Mouse (Mus musculus): ENCODE results near the gene Smyd3. TPM values are rescaled to one million over a fixed set of nuclear protein-coding genes. Genes with fewer than 3 reads are reported as not detected.

The Smyd3 gene
- polyA plus RNA-seq, 1 experiment from 2014 or later: 9.5 TPM

DNA sequence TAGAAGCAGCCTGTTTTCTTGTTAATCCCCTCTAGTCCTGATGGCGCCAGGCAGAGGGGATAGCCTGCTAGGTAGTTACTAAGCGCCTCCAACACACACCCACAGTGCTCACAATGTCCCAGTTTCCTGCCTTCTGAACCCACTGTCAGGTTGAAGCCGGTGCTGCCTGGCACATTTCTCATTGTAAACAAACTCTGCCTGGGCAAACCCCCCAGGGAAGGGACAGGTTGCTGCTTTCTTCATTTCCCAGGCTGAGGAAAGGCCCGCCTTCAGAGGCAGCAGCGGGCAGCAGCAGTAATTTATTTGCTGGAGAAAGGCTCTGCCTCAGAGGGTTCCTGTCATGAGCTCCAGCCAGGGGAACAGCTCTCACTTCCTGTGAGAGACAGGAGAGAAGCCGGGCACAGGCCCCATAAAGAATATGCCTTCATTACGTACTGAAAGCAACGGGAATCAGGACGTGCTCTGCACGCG, 256.3 kb downstream of the Smyd3 start:
- H3K4me1 ChIP-seq: no peaks in the 10 kb centered on the region
- H3K9me3 ChIP-seq (replicated peaks): no peaks in the 10 kb centered on the region
- H3K27me3 ChIP-seq (replicated peaks): no peaks in the 10 kb centered on the region
- no peak overlapping the region for H3K4me3 ChIP-seq
- ATAC-seq: no peak
- no peak overlapping the region for H3K9ac ChIP-seq
- WGBS (ENCODE audit: insufficient replicate concordance): 55% methylated on average over 11 of the region's 11 CpGs
- no peaks in the 10 kb centered on the region for H3K36me3 ChIP-seq
- no peak overlapping the region for H3K4me2 ChIP-seq
- H3K27ac ChIP-seq: no peak overlapping the region

DNA sequence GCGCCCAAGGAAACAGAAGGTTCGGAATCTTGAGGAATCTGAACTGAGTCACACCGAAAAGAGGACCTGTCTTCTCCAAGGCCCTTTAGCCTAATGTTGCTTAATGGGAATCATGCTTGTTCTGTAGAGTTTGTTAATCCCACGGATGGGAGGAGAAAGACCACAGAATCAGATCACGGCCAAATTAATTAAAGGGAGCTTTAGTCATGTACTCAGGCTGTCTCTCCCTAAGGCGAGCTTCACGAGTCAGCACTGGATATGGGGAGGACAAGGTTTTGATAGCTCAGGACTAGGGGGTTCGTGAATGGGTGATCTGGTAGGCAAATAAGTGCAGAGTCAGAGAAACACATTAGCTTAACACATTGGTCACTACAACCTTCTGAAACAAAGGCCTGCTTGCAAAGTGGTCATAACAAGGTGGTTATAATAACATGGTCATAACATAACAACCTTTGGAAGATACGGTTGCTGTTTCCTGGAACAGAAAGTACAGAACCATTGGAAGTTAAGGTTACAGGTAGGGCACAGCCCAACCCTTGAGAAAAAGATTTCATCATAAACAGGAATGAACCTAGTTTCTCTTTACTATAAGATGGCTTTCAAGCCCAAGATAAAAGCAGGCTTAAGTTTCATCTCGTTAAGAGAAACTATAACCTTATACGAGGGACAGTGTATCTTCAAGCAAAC, 261.9 kb downstream of the Smyd3 start:
- ATAC-seq: no peak
- Histone ChIP-seq H3K4me1 (no peaks in the 10 kb centered on the region), H3K36me3 (no peaks in the 10 kb centered on the region), H3K9me3 (replicated peaks) (no peaks in the 10 kb centered on the region), H3K4me3 (no peak overlapping the region), H3K27ac (no peak overlapping the region), H3K4me2 (no peak overlapping the region), H3K27me3 (replicated peaks) (no peaks in the 10 kb centered on the region), H3K9ac (no peak overlapping the region)
- 71% methylated on average over 11 of the region's 11 CpGs for WGBS (ENCODE audit: insufficient replicate concordance)

DNA sequence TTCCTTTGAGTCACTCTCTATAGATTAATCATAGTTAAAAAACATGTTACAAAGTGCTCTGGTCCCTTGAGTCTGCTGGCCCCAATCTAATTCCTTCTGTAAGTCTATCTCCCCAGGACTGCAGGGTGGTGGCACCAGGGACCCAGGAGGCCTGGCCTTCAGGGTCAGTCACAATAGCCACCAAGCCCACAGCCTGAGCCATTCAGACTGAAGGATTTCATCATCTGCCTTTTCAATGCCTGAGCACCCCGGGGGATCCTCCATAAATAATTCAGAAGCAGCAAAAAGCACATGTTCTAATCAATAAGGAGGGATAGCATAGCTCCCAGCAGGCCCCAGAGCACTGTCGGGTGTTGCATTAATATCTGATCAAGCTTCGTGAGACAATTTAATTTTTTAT, 263.3 kb downstream of the Smyd3 start:
- Histone ChIP-seq H3K4me1 (no peaks in the 10 kb centered on the region), H3K36me3 (no peaks in the 10 kb centered on the region), H3K9ac (no peak overlapping the region), H3K9me3 (replicated peaks) (no peaks in the 10 kb centered on the region), H3K4me3 (no peak overlapping the region), H3K4me2 (no peak overlapping the region), H3K27ac (no peak overlapping the region), H3K27me3 (replicated peaks) (no peaks in the 10 kb centered on the region)
- ATAC-seq: no peak
- 73% methylated on average over 3 of the region's 3 CpGs for WGBS (ENCODE audit: insufficient replicate concordance)

DNA sequence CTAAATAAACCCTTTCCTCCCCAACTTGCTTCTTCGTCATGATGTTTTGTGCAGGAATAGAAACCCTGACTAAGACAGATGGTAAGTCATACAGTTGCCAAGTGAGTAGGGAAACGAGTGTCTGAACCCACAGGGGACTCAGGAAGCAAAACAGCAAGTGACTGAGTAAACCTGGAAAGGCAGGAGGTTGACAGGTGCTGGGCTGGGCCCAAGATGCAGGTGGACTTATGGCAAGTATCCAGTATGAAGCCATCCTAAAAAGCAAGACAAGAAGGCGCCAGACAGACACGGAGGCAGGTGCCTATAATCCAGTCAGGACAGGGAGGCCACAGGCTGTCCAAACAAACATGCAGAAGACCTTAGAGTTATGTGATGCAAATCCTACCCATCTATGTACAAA, 265.2 kb downstream of the Smyd3 start:
- ATAC-seq: no peak
- H3K4me3 ChIP-seq: no peak overlapping the region
- H3K9me3 ChIP-seq (replicated peaks): no peaks in the 10 kb centered on the region
- H3K9ac ChIP-seq: no peak overlapping the region
- no peaks in the 10 kb centered on the region for H3K27me3 ChIP-seq (replicated peaks)
- no peaks in the 10 kb centered on the region for H3K36me3 ChIP-seq
- H3K27ac ChIP-seq: no peak overlapping the region
- 64% methylated on average over 4 of the region's 4 CpGs for WGBS (ENCODE audit: insufficient replicate concordance)
- no peak overlapping the region for H3K4me2 ChIP-seq
- no peaks in the 10 kb centered on the region for H3K4me1 ChIP-seq

DNA sequence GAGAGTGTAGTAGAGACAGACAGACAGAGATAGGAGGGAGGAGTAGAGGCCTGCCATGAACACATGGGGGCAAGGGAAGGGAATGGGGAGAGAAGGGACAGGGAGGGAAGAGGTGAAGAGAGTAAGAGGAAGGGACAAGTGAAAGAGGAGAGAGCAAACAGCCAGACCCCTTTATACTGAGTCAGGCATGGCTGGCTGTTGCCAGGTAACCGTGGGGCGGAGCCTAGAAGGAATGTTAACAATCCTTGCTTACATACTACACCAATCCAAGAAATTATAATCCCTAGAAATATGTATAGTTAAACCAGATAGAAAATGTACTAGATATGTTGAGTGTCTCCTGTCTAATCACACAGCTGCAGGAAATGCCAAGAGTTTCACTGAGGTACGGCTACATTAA, 267.5 kb downstream of the Smyd3 start:
- Histone ChIP-seq H3K9me3 (replicated peaks) (no peaks in the 10 kb centered on the region), H3K36me3 (no peaks in the 10 kb centered on the region), H3K27me3 (replicated peaks) (no peaks in the 10 kb centered on the region), H3K4me2 (no peak overlapping the region), H3K4me1 (no peaks in the 10 kb centered on the region), H3K9ac (no peak overlapping the region), H3K27ac (no peak overlapping the region), H3K4me3 (no peak overlapping the region)
- WGBS (ENCODE audit: insufficient replicate concordance): 78% methylated on average over 3 of the region's 3 CpGs
- ATAC-seq: no peak

- Histone ChIP-seq H3K4me2 (no peak overlapping the region), H3K4me1 (no peaks in the 10 kb centered on the region), H3K4me3 (no peak overlapping the region), H3K36me3 (no peaks in the 10 kb centered on the region), H3K27ac (no peak overlapping the region), H3K9ac (no peak overlapping the region), H3K27me3 (replicated peaks) (no peaks in the 10 kb centered on the region), H3K9me3 (replicated peaks) (no peaks in the 10 kb centered on the region)
- WGBS (ENCODE audit: insufficient replicate concordance): 74% methylated on average over 8 of the region's 8 CpGs
- no peak for ATAC-seq
Measured at GRCm38 (mm10) chr1:179243554-179243953, 274.3 kb downstream of the Smyd3 start.

DNA sequence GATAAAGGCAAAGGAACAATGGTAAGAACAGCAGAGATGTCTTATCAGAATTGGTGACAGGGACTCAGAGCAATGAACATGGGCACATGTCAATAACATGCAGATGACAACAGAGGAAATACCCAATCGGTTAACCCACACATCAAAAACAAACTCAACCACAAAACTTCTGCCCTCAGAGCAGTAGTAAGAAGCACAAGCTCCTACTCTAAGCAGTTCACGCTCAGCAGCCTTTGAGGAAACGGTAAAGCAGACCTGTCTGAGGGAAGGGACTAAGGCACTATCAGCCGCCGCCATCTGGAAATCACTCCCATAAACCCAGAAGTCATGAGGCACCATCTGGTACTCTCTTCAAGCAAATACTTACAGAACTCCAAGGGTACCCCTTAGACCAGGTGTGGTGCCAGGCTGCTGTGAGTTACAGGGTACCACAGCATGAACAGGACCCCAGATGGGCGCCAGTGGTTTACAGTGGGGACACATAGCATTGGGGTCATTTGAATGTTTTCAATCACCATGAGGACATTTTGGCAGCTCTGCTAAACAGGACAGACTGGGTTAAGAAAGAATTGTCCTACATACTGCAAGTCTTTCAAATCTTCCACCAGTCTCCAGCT, 277.1 kb downstream of the Smyd3 start:
- Histone ChIP-seq H3K9ac (no peak overlapping the region), H3K9me3 (replicated peaks) (no peaks in the 10 kb centered on the region), H3K36me3 (no peaks in the 10 kb centered on the region), H3K27me3 (replicated peaks) (no peaks in the 10 kb centered on the region), H3K4me1 (no peaks in the 10 kb centered on the region), H3K4me2 (no peak overlapping the region), H3K4me3 (no peak overlapping the region), H3K27ac (no peak overlapping the region)
- no peak for ATAC-seq
- WGBS (ENCODE audit: insufficient replicate concordance): 63% methylated on average over 6 of the region's 6 CpGs

DNA sequence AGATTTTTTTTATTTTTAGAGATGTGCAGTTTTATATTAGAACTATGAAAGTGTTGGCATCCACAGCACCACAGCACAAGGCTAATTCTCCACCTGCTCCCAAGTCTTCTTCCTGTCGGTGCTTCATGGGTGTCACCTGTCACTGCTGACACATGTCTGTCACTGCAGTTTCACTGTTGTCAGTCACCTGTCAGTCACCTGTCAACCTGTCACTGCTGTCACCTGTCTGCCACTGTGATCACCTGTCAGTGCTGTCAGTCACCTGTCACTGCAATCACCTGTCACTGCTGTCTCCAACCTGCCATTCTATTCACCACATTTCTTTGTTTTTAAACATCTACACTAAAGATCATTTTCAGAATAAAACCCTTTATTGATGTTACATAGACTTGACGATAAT, 279.2 kb downstream of the Smyd3 start:
- H3K27me3 ChIP-seq (replicated peaks): no peaks in the 10 kb centered on the region
- H3K36me3 ChIP-seq: no peaks in the 10 kb centered on the region
- H3K4me2 ChIP-seq: no peak overlapping the region
- no peaks in the 10 kb centered on the region for H3K4me1 ChIP-seq
- no peak overlapping the region for H3K27ac ChIP-seq
- H3K4me3 ChIP-seq: no peak overlapping the region
- whole genome bisulfite sequencing (ENCODE audit: insufficient replicate concordance): 80% methylated on average over 2 of the region's 2 CpGs
- H3K9ac ChIP-seq: no peak overlapping the region
- no peaks in the 10 kb centered on the region for H3K9me3 ChIP-seq (replicated peaks)
- no peak for ATAC-seq

DNA sequence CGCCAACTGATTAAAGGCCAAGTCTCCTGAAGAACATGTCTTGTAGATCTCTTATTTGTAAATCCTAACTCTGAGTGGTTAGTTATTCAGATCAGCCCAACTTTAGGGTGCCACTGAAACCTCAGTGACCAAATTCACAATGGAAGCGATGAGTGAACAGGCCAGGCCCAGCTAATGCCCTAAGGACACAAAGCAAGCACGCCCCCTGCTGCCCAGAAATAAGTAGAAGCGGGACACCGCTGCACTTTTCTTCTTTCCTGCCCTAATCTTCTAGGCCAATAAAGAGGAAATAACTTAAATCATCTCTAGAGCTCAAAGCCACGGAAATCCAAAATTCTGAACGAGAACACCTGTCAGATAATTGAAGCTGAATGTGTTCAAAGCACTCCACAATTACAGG, 279.9 kb downstream of the Smyd3 start:
- H3K36me3 ChIP-seq: no peaks in the 10 kb centered on the region
- no peaks in the 10 kb centered on the region for H3K27me3 ChIP-seq (replicated peaks)
- ATAC-seq: no peak
- WGBS (ENCODE audit: insufficient replicate concordance): 38% methylated on average over 7 of the region's 7 CpGs
- no peak overlapping the region for H3K27ac ChIP-seq
- H3K4me3 ChIP-seq: no peak overlapping the region
- no peaks in the 10 kb centered on the region for H3K4me1 ChIP-seq
- H3K4me2 ChIP-seq: no peak overlapping the region
- H3K9me3 ChIP-seq (replicated peaks): no peaks in the 10 kb centered on the region
- H3K9ac ChIP-seq: no peak overlapping the region

DNA sequence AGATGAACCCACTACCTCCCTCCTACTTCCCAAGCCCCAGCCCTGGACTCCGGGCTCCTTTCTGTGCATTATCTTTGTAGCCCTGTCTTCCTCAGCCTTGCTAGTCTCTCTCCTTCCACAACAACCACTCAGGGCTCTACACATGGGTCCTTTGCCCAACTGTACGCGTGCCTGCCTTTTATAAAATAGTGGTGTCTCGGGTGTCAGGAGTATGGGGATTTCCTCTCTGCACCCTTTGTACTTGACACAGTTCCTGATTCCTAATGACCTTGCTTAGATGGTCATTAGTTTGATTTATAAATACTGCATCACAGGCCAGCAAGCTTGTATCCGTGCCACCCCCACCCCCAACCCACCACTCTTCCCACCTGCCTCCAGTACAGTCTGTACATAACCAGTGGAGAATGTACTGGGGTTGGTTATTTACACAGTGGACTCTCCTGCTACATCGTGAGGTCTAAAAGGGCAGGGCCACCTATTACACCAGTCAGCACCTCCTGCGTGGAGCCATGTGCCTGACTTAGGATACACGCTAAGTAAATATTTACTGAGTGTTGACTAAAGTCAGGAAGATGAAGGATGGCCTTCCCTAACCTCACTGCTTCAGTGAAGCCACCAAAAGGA, 281.5 kb downstream of the Smyd3 start:
- Histone ChIP-seq H3K9ac (no peak overlapping the region), H3K36me3 (no peaks in the 10 kb centered on the region), H3K9me3 (replicated peaks) (no peaks in the 10 kb centered on the region), H3K27me3 (replicated peaks) (no peaks in the 10 kb centered on the region), H3K4me1 (0 out of 2 replicates have a peak, but pooled peaks cover 5% of the 10 kb centered on the region), H3K4me3 (no peak overlapping the region), H3K4me2 (no peak overlapping the region), H3K27ac (no peak overlapping the region)
- 68% methylated on average over 8 of the region's 8 CpGs for WGBS (ENCODE audit: insufficient replicate concordance)
- ATAC-seq: peak; percentile 78

DNA sequence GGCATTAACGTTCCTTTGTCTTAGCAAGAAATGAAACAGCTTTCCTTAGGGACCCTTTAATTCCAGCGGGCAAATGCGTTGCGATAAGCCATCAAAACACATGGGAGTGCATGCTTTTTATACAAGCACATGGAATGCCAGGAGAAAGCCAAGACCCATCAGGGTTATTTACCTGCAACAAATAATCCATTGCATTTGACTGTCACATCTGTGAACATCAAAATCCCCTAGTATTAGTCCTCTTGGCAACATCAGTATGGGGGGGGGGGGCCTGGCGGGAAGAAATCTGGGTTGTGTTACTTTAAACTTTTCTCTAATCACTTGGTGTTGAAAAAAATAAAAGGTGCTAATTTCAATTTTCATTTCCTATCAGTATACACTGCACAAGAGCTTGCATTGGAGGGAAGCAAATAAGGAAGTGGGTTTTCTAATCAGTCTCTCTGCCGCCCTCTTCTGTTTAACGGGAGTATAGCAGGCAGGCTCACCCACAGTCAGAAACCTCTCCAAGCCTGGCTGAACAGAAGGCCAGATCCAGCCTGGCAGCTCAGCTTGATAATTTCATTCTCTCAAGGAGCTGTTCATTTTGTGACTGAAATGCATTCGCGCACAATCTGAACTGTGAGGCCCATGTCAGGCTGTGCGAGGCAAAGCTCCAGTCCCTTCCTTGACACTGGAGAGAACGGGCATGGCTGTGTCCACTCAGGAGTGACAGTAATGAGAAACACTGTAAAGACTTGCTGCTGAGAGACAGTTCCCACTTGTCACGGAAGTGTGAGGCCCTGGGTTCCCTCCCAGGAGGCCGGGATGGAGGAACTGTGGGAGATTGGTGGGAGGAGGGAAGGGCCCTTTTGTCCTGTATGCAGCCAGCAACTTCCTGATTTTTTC, 285.8 kb downstream of the Smyd3 start:
- no peak; the same call in 1 of the 2 replicates for ATAC-seq
- Histone ChIP-seq H3K27ac (no peak overlapping the region), H3K36me3 (no peaks in the 10 kb centered on the region), H3K4me2 (no peak overlapping the region), H3K9ac (no peak overlapping the region), H3K4me3 (no peak overlapping the region), H3K27me3 (replicated peaks) (no peaks in the 10 kb centered on the region), H3K4me1 (0 out of 2 replicates have a peak, but pooled peaks cover 5% of the 10 kb centered on the region), H3K9me3 (replicated peaks) (no peaks in the 10 kb centered on the region)
- WGBS (ENCODE audit: insufficient replicate concordance): 47% methylated on average over 13 of the region's 13 CpGs

DNA sequence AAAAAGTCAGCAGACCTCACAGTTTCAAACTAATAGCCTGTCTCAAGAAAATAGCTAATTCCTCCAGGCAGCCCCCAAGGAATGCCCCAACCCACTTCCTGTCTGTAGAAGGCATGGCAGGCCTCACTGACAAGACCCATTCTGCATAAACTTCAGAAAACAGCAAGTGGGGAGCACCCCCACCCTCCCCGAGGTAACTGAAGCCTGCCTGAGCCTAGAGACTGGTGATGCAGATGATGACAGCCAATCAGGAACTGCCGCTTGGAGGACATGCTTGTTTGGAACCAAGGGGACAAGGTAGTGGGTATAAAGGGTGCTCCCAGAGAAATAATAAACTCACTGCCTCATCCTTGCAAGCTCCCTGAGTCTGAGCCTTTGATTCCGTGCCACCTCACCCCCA, 288.3 kb downstream of the Smyd3 start:
- H3K36me3 ChIP-seq: no peaks in the 10 kb centered on the region
- H3K4me3 ChIP-seq: no peak overlapping the region
- H3K27ac ChIP-seq: no peak overlapping the region
- H3K4me2 ChIP-seq: no peak overlapping the region
- WGBS (ENCODE audit: insufficient replicate concordance): 55% methylated on average over 3 of the region's 3 CpGs
- H3K9ac ChIP-seq: no peak overlapping the region
- H3K4me1 ChIP-seq: 0 out of 2 replicates have a peak, but pooled peaks cover 5% of the 10 kb centered on the region
- no peak for ATAC-seq
- no peaks in the 10 kb centered on the region for H3K27me3 ChIP-seq (replicated peaks)
- no peaks in the 10 kb centered on the region for H3K9me3 ChIP-seq (replicated peaks)

Measured in liver, embryonic 12.5 days (tissue).